Mouse (Mus musculus) bone marrow macrophage, adult 2 months (primary cell): Measurements from ENCODE around the gene Jsrp1.

Experiments
- CTCF ChIP-seq: IDR thresholded peaks from 2 replicates; pipeline ENCODE4 v1.5.1; 2012; ENCODE audit warnings: low read depth, mild to moderate bottlenecking, low read length, moderate library complexity
- POLR2A ChIP-seq: IDR thresholded peaks from 2 replicates; pipeline ENCODE4 v1.6.1; 2012; ENCODE audit warnings: mild to moderate bottlenecking, low read depth, low read length, borderline replicate concordance

DNA sequence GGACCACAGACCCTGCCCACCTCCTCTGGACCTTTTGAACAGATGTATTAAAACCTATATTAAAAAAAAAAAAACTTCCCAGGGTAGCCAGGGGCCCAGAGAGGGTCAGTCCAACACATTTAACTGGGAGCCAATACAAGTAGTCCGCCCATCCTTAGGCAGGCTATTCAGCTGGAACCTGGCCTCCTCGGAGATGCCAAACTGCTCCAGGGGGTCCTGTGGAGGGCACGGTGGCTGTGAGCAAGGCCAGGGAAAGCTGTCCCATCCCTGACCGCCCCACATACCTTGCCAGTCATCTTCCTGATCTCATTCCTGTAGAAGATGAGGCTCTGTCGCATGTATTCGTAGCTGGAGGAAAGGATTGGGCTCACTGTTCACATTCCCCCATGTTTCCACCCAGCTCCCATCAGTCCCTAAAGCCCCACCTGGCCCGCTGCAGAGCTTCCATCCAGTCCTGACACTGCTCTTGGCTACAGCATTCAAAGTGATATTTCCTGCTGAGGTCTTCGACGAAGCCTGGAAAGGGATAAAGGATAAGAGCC lies 16.9 kb downstream of the Jsrp1 start:
- TF ChIP-seq CTCF: no peak
- TF ChIP-seq POLR2A: no peak
